Mouse (Mus musculus) limb, embryonic 14.5 days (tissue): ENCODE measurements around the gene Flnb. TPM values are rescaled to one million over a fixed set of nuclear protein-coding genes. Genes with fewer than 3 reads are reported as not detected.

ENCODE experiments used
- ATAC-seq: fragments of 200-750 bp; cut with Nextera tagmentation; 2 replicates; pipeline ENCODE4 v1.8.0; 2017; ENCODE audit warnings: low read depth, moderate number of reproducible peaks, moderate TSS enrichment; ENCODE audit not compliant: low FRiP score
- DNase-seq: peaks from one replicate; pipeline ENCODE4 v3.0.0-alpha.2; 2015; ENCODE audit warnings: low spot score
- H3K27ac ChIP-seq: fragments of 300-500 bp; sonication (generic); replicated peaks from 2 replicates; pipeline ENCODE4 v1.5.1; 2014; ENCODE audit warnings: low read depth, mild to moderate bottlenecking, low read length, moderate library complexity, mixed read lengths
- H3K27me3 ChIP-seq: fragments of 300-500 bp; sonication (generic); 2 replicates; pipeline ENCODE4 v1.6.1; 2014; ENCODE audit warnings: low read length, mixed read lengths; ENCODE audit not compliant: control insufficient read depth, insufficient read depth
- H3K36me3 ChIP-seq: fragments of 300-500 bp; sonication (generic); 2 replicates; pipeline ENCODE4 v1.6.1; 2014; ENCODE audit warnings: mild to moderate bottlenecking, low read length, moderate library complexity, mixed read lengths; ENCODE audit not compliant: control insufficient read depth, insufficient read depth
- H3K4me1 ChIP-seq: fragments of 300-500 bp; sonication (generic); 2 replicates; pipeline ENCODE4 v1.6.1; 2014; ENCODE audit warnings: antibody characterized with exemption, low read length, mixed read lengths; ENCODE audit not compliant: control insufficient read depth, insufficient read depth
- H3K4me2 ChIP-seq: fragments of 300-500 bp; sonication (generic); replicated peaks from 2 replicates; pipeline ENCODE4 v1.6.1; 2014; ENCODE audit warnings: low read depth, mild to moderate bottlenecking, low read length, moderate library complexity; ENCODE audit not compliant: severe bottlenecking
- H3K4me3 ChIP-seq: fragments of 300-500 bp; sonication (generic); replicated peaks from 2 replicates; pipeline ENCODE4 v1.5.1; 2014; ENCODE audit warnings: low read length
- H3K9ac ChIP-seq: fragments of 300-500 bp; sonication (generic); 2 replicates; pipeline ENCODE4 v1.6.1; 2014; ENCODE audit warnings: mild to moderate bottlenecking, low read depth, low read length, moderate library complexity; ENCODE audit not compliant: severe bottlenecking
- H3K9me3 ChIP-seq: fragments of 300-500 bp; sonication (generic); 2 replicates; pipeline ENCODE4 v1.6.1; 2016; ENCODE audit warnings: low read length; ENCODE audit not compliant: control insufficient read depth
- POLR2A ChIP-seq: fragments of 200-500 bp; IDR thresholded peaks from 2 replicates; pipeline ENCODE4 v1.8.0; 2012; ENCODE audit warnings: inconsistent platforms, mild to moderate bottlenecking, moderate library complexity, borderline replicate concordance; ENCODE audit not compliant: insufficient read depth, insufficient read length; ENCODE audit errors: extremely low read depth
- WGBS: fragments of 180-500 bp; shearing (Covaris S2); extraction: QIAGEN DNeasy Blood & Tissue Kit; methylation state at CpG from one replicate; pipeline ENCODE4 v1.1.7; 2014; 5-methylcytosine and 5-hydroxymethylcytosine counted together
- polyA plus RNA-seq, 2 experiments: library from polyadenylated mRNA; depleted of rRNA in 1 of 2; stranded (reverse) in 1 of 2; unstranded in 1 of 2; fragments of >200 nt; fragmentation: Nextera tagmentation in 1 of 2; extraction: Ambion mirVana in 1 of 2; gene quantifications; 2 replicates each; pipeline versions ENCODE4 v1.2.1 to v1.2.3; 2012 to 2014

Flnb gene
- polyA plus RNA-seq, 2 experiments, result 39.4 to 58.7 TPM

GRCm38 (mm10) chr14:7943101-7943800 is 125.5 kb downstream of the Flnb start:
- H3K27me3 ChIP-seq, result no peaks in the 10 kb centered on the region
- no peak overlapping the region for H3K4me3 ChIP-seq
- no peak overlapping the region for H3K27ac ChIP-seq
- no peaks in the 10 kb centered on the region for H3K9me3 ChIP-seq
- no peak for ATAC-seq
- H3K9ac ChIP-seq, result no peak overlapping the region
- no peak for DNase-seq
- no peak overlapping the region for H3K4me2 ChIP-seq
- H3K36me3 ChIP-seq, result peaks cover 80% of the 10 kb centered on the region
- TF ChIP-seq POLR2A, result no peak
- H3K4me1 ChIP-seq, result peaks cover 26% of the 10 kb centered on the region
- WGBS, result 40% methylated on average over 7 of the region's 7 CpGs

GRCm38 (mm10) chr14:7943801-7944135 is 126.0 kb downstream of the Flnb start:
- Histone ChIP-seq H3K27ac (0 out of 2 replicates have a peak overlapping the region, but pooled peaks have one; percentile 1), H3K4me2 (no peak overlapping the region), H3K9ac (no peak overlapping the region), H3K4me1 (peaks cover 21% of the 10 kb centered on the region), H3K36me3 (peaks cover 82% of the 10 kb centered on the region), H3K4me3 (no peak overlapping the region), H3K27me3 (no peaks in the 10 kb centered on the region), H3K9me3 (no peaks in the 10 kb centered on the region)
- ATAC-seq, result no peak
- DNase-seq, result no peak
- 74% methylated on average over 3 of the region's 3 CpGs for WGBS
- no peak for TF ChIP-seq POLR2A

GRCm38 (mm10) chr14:7944349-7945039 is 126.7 kb downstream of the Flnb start:
- Histone ChIP-seq H3K36me3 (peaks cover 85% of the 10 kb centered on the region), H3K27me3 (no peaks in the 10 kb centered on the region), H3K9me3 (no peaks in the 10 kb centered on the region), H3K27ac (no peak overlapping the region), H3K4me3 (no peak overlapping the region), H3K4me2 (no peak overlapping the region), H3K9ac (no peak overlapping the region), H3K4me1 (peaks cover 19% of the 10 kb centered on the region)
- DNase-seq (no peak), ATAC-seq (no peak)
- no peak for TF ChIP-seq POLR2A
- WGBS, result 49% methylated on average over 8 of the region's 8 CpGs

GRCm38 (mm10) chr14:7945261-7945660 is 127.5 kb downstream of the Flnb start:
- no peak for TF ChIP-seq POLR2A
- no peak overlapping the region for H3K4me3 ChIP-seq
- peaks cover 19% of the 10 kb centered on the region for H3K4me1 ChIP-seq
- no peak overlapping the region for H3K4me2 ChIP-seq
- H3K9me3 ChIP-seq, result no peaks in the 10 kb centered on the region
- H3K27me3 ChIP-seq, result no peaks in the 10 kb centered on the region
- H3K9ac ChIP-seq, result no peak overlapping the region
- H3K36me3 ChIP-seq, result peaks cover 89% of the 10 kb centered on the region
- no peak for ATAC-seq
- no peak overlapping the region for H3K27ac ChIP-seq
- DNase-seq, result no peak
- 89% methylated on average over 5 of the region's 5 CpGs for WGBS

GRCm38 (mm10) chr14:7951234-7951633 is 133.5 kb downstream of the Flnb start:
- Histone ChIP-seq H3K36me3 (peaks cover 52% of the 10 kb centered on the region), H3K9me3 (no peaks in the 10 kb centered on the region), H3K9ac (no peak overlapping the region), H3K4me1 (peaks cover 13% of the 10 kb centered on the region), H3K4me2 (no peak overlapping the region), H3K27me3 (no peaks in the 10 kb centered on the region), H3K27ac (no peak overlapping the region), H3K4me3 (no peak overlapping the region)
- 88% methylated on average over 9 of the region's 9 CpGs for WGBS
- TF ChIP-seq POLR2A, result no peak
- ATAC-seq, result no peak
- no peak for DNase-seq
